Mouse (Mus musculus) heart, adult 2 months (tissue): ENCODE results near the gene Myo9a.

Experiments used
- CTCF ChIP-seq: fragments of 200-600 bp; IDR thresholded peaks from 2 replicates; pipeline ENCODE4 v1.8.1; 2022; ENCODE audit warnings: antibody characterized with exemption, mild to moderate bottlenecking, moderate library complexity
- EP300 ChIP-seq: fragments of 200-500 bp; IDR thresholded peaks from 2 replicates; pipeline ENCODE4 v1.6.1; 2011; ENCODE audit warnings: low read depth, low read length, control low read depth; ENCODE audit not compliant: insufficient read depth
- POLR2A ChIP-seq: fragments of 200-500 bp; IDR thresholded peaks from 2 replicates; pipeline ENCODE4 v1.6.1; 2011; ENCODE audit warnings: mild to moderate bottlenecking, low read depth, low read length, control low read depth; ENCODE audit not compliant: insufficient read depth

DNA sequence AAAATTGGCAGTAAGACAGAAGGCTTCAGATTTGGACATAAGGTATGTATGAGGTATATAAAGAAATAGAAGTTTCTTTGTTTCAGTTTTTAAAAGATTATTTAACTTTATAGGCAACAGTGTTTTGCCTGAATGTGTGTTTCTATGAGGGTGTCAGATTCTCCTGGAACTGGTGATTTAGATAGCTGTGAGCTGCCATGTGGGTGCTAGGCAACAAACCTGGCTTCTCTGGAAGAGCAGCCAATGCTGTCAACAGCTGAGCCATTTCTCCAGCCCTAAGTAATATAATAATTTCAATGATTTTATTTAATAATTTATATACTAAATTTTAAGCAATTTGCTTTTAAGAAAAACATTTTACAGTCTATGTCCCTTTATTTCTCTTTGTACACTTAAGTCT is 133.9 kb downstream of the Myo9a start:
- TF ChIP-seq CTCF (no peak), POLR2A (no peak), EP300 (no peak)
